Mouse (Mus musculus) liver, postnatal 0 days (tissue): ENCODE results near the gene Nodal. TPM values are rescaled to one million over a fixed set of nuclear protein-coding genes. Genes with fewer than 3 reads are reported as not detected.

Experiments
- ATAC-seq: fragments of 200-750 bp; cut with Nextera tagmentation; 2 replicates; pipeline ENCODE4 v1.8.0; 2017; ENCODE audit warnings: mild to moderate bottlenecking, moderate library complexity
- DNase-seq: peaks from one replicate; pipeline ENCODE4 v3.0.0-alpha.2; 2016
- H3K27ac ChIP-seq: fragments of 300-500 bp; sonication (generic); 2 replicates; pipeline ENCODE4 v1.5.1; 2014; ENCODE audit warnings: antibody characterized with exemption, moderate library complexity, mild to moderate bottlenecking, low read depth
- H3K27me3 ChIP-seq: fragments of 300-500 bp; sonication (generic); 2 replicates; pipeline ENCODE4 v1.6.1; 2014; ENCODE audit warnings: low read length, control low read depth, mixed read lengths; ENCODE audit not compliant: insufficient read depth
- H3K36me3 ChIP-seq: fragments of 300-500 bp; sonication (generic); replicated peaks from 2 replicates; pipeline ENCODE4 v1.6.1; 2014; ENCODE audit warnings: mild to moderate bottlenecking, control low read depth, low read length, moderate library complexity, mixed read lengths; ENCODE audit not compliant: insufficient read depth
- H3K4me1 ChIP-seq: fragments of 300-500 bp; sonication (generic); 2 replicates; pipeline ENCODE4 v1.6.1; 2014; ENCODE audit warnings: antibody characterized with exemption, mild to moderate bottlenecking, control low read depth; ENCODE audit not compliant: insufficient read depth
- H3K4me2 ChIP-seq: fragments of 300-500 bp; sonication (generic); 2 replicates; pipeline ENCODE4 v1.6.1; 2014; ENCODE audit warnings: low read depth, mild to moderate bottlenecking, low read length, moderate library complexity, mixed read lengths
- H3K4me3 ChIP-seq: fragments of 300-500 bp; sonication (generic); 2 replicates; pipeline ENCODE4 v1.5.1; 2014; ENCODE audit warnings: low read depth, low read length
- H3K9ac ChIP-seq: fragments of 300-500 bp; sonication (generic); replicated peaks from 2 replicates; pipeline ENCODE4 v1.6.1; 2014; ENCODE audit warnings: mild to moderate bottlenecking, moderate library complexity
- H3K9me3 ChIP-seq: fragments of 300-500 bp; sonication (generic); 2 replicates; pipeline ENCODE4 v1.6.1; 2016; ENCODE audit warnings: mild to moderate bottlenecking, control low read depth, low read length, mixed read lengths
- CTCF ChIP-seq: sonication (generic); IDR thresholded peaks from 2 replicates; pipeline ENCODE4 v1.5.1; 2016; ENCODE audit warnings: antibody characterized with exemption, low read depth
- EP300 ChIP-seq: IDR thresholded peaks from 2 replicates; pipeline ENCODE4 v1.6.1; 2016; ENCODE audit warnings: antibody characterized with exemption, low read depth, mild to moderate bottlenecking
- WGBS: fragments of 180-500 bp; shearing (Covaris S2); extraction: QIAGEN DNeasy Blood & Tissue Kit; methylation state at CpG from one replicate; pipeline ENCODE4 v1.1.7; 2014; ENCODE audit not compliant: insufficient replicate concordance; 5-methylcytosine and 5-hydroxymethylcytosine counted together
- polyA plus RNA-seq: library from polyadenylated mRNA; unstranded; fragments of >200 nt; fragmentation: Nextera tagmentation; extraction: Ambion mirVana; gene quantifications from 2 replicates; pipeline ENCODE4 v1.2.1, GENCODE M21; 2015

Gene Nodal
- polyA plus RNA-seq, 1 experiment from 2014 or later, result 0.19 TPM

- no peaks in the 10 kb centered on the region for H3K36me3 ChIP-seq
- no peaks in the 10 kb centered on the region for H3K4me1 ChIP-seq
- H3K27ac ChIP-seq, result no peak overlapping the region
- 62% methylated on average over 2 of the region's 2 CpGs for WGBS
- ATAC-seq (no peak), DNase-seq (no peak)
- H3K9me3 ChIP-seq, result no peaks in the 10 kb centered on the region
- H3K4me3 ChIP-seq, result no peak overlapping the region
- no peak overlapping the region for H3K4me2 ChIP-seq
- no peak for TF ChIP-seq EP300
- TF ChIP-seq CTCF, result no peak
- H3K9ac ChIP-seq, result no peak overlapping the region
- H3K27me3 ChIP-seq, result no peaks in the 10 kb centered on the region
Observed at GRCm38 (mm10) chr10:61390148-61390547, 27.6 kb upstream of the Nodal start.

- DNase-seq, result no peak
- H3K4me1 ChIP-seq, result no peaks in the 10 kb centered on the region
- TF ChIP-seq CTCF (no peak), EP300 (no peak)
- no peak overlapping the region for H3K27ac ChIP-seq
- no peak overlapping the region for H3K9ac ChIP-seq
- no peaks in the 10 kb centered on the region for H3K27me3 ChIP-seq
- H3K4me2 ChIP-seq, result no peak overlapping the region
- H3K9me3 ChIP-seq, result no peaks in the 10 kb centered on the region
- ATAC-seq, result no peak
- no peaks in the 10 kb centered on the region for H3K36me3 ChIP-seq
- H3K4me3 ChIP-seq, result no peak overlapping the region
- 35% methylated on average over 4 of the region's 4 CpGs for WGBS
Observed at GRCm38 (mm10) chr10:61392584-61392983, 25.2 kb upstream of the Nodal start.

GRCm38 (mm10) chr10:61394476-61395136 is 23.2 kb upstream of the Nodal start:
- TF ChIP-seq EP300 (no peak), CTCF (no peak)
- Histone ChIP-seq H3K9ac (no peak overlapping the region), H3K4me1 (no peaks in the 10 kb centered on the region), H3K36me3 (no peaks in the 10 kb centered on the region), H3K27ac (no peak overlapping the region), H3K27me3 (no peaks in the 10 kb centered on the region), H3K4me3 (no peak overlapping the region), H3K9me3 (no peaks in the 10 kb centered on the region), H3K4me2 (no peak overlapping the region)
- no peak for DNase-seq
- ATAC-seq, result peak; percentile 33; the same call in 1 of the 2 replicates
- 17% methylated on average over 9 of the region's 9 CpGs for WGBS

GRCm38 (mm10) chr10:61398125-61398524 is 19.6 kb upstream of the Nodal start:
- no peak for ATAC-seq
- WGBS, result 68% methylated on average over 3 of the region's 3 CpGs
- no peak for DNase-seq
- no peak overlapping the region for H3K4me2 ChIP-seq
- H3K27me3 ChIP-seq, result no peaks in the 10 kb centered on the region
- H3K9ac ChIP-seq, result no peak overlapping the region
- no peaks in the 10 kb centered on the region for H3K9me3 ChIP-seq
- TF ChIP-seq EP300, result no peak
- no peak for TF ChIP-seq CTCF
- no peaks in the 10 kb centered on the region for H3K4me1 ChIP-seq
- H3K36me3 ChIP-seq, result no peaks in the 10 kb centered on the region
- H3K27ac ChIP-seq, result no peak overlapping the region
- no peak overlapping the region for H3K4me3 ChIP-seq

- H3K4me2 ChIP-seq, result no peak overlapping the region
- TF ChIP-seq EP300 (no peak), CTCF (peak; percentile 95)
- H3K27ac ChIP-seq, result no peak overlapping the region
- DNase-seq, result peak; percentile 83
- no peaks in the 10 kb centered on the region for H3K27me3 ChIP-seq
- H3K9ac ChIP-seq, result no peak overlapping the region
- 20% methylated on average over 12 of the region's 13 CpGs for WGBS
- H3K36me3 ChIP-seq, result no peaks in the 10 kb centered on the region
- H3K9me3 ChIP-seq, result no peaks in the 10 kb centered on the region
- H3K4me3 ChIP-seq, result no peak overlapping the region
- H3K4me1 ChIP-seq, result no peaks in the 10 kb centered on the region
- peak; percentile 70 for ATAC-seq
Observed at GRCm38 (mm10) chr10:61399156-61399734, 18.5 kb upstream of the Nodal start.

GRCm38 (mm10) chr10:61400407-61400806 is 17.4 kb upstream of the Nodal start:
- no peak for TF ChIP-seq CTCF
- TF ChIP-seq EP300, result no peak
- Histone ChIP-seq H3K4me2 (no peak overlapping the region), H3K4me3 (no peak overlapping the region), H3K27me3 (no peaks in the 10 kb centered on the region), H3K9ac (no peak overlapping the region), H3K9me3 (no peaks in the 10 kb centered on the region), H3K36me3 (no peaks in the 10 kb centered on the region), H3K4me1 (no peaks in the 10 kb centered on the region), H3K27ac (no peak overlapping the region)
- ATAC-seq (no peak), DNase-seq (no peak)
- WGBS, result 78% methylated on average over 5 of the region's 5 CpGs
